Mouse (Mus musculus) kidney, postnatal 25 days (tissue): ENCODE data around the gene Foxc2.

Experiments used
- DNase-seq, 2 experiments: peaks; one replicate each; pipeline ENCODE4 v3.0.0; 2021; ENCODE audit warnings: mixed read lengths in 2 of 2

Foxc2 gene

GRCm38 (mm10) chr8:121115948-121116347 is at the start of gene Foxc2:
Foxc2 (plus strand) TSS chr8:121116171.
- peak; percentile 93 to 95 for DNase-seq

- DNase-seq = no peak
Measured at GRCm38 (mm10) chr8:121071454-121071853, 44.5 kb upstream of the Foxc2 start.

GRCm38 (mm10) chr8:121072406-121073130 is 43.4 kb upstream of the Foxc2 start:
- DNase-seq = no peak

- no peak for DNase-seq
Measured at GRCm38 (mm10) chr8:121073174-121074107, 42.5 kb upstream of the Foxc2 start.

GRCm38 (mm10) chr8:121074108-121074847 is 41.7 kb upstream of the Foxc2 start:
- no peak for DNase-seq

- no peak for DNase-seq
Measured at GRCm38 (mm10) chr8:121074848-121075145, 41.2 kb upstream of the Foxc2 start.

- no peak for DNase-seq
Measured at GRCm38 (mm10) chr8:121075936-121076335, 40.0 kb upstream of the Foxc2 start.

GRCm38 (mm10) chr8:121076555-121076954 is 39.4 kb upstream of the Foxc2 start:
- DNase-seq = no peak

- DNase-seq = no peak
Measured at GRCm38 (mm10) chr8:121078721-121079120, 37.2 kb upstream of the Foxc2 start.

- no peak for DNase-seq
Measured at GRCm38 (mm10) chr8:121079201-121079600, 36.8 kb upstream of the Foxc2 start.

- DNase-seq = no peak
Measured at GRCm38 (mm10) chr8:121079944-121080343, 36.0 kb upstream of the Foxc2 start.

GRCm38 (mm10) chr8:121080361-121081090 is 35.4 kb upstream of the Foxc2 start:
- DNase-seq = no peak

- no peak for DNase-seq
Measured at GRCm38 (mm10) chr8:121081398-121081797, 34.6 kb upstream of the Foxc2 start.

- DNase-seq = no peak
Measured at GRCm38 (mm10) chr8:121082218-121083092, 33.5 kb upstream of the Foxc2 start.

- peak in 1 of 2 experiments; percentile 62 for DNase-seq
Measured at GRCm38 (mm10) chr8:121083093-121083935, 32.7 kb upstream of the Foxc2 start.

GRCm38 (mm10) chr8:121083936-121084209 is 32.1 kb upstream of the Foxc2 start:
- DNase-seq = peak in 1 of 2 experiments; percentile 79

- no peak for DNase-seq
Measured at GRCm38 (mm10) chr8:121084210-121084951, 31.6 kb upstream of the Foxc2 start, which contains the start of gene Foxf1. Foxf1 (plus strand) TSS chr8:121084386.

- DNase-seq = no peak
Measured at GRCm38 (mm10) chr8:121085011-121085410, 31.0 kb upstream of the Foxc2 start.

- DNase-seq = no peak
Measured at GRCm38 (mm10) chr8:121085561-121085960, 30.4 kb upstream of the Foxc2 start.
